Mouse (Mus musculus) MN1 (cell line): ENCODE data around the gene Hist1h4f.
"Not testable (repeated sequence)": the region's sequence is repeated elsewhere in the genome, so short reads cannot be mapped to it uniquely, and the experiment has no call there.

ENCODE experiments used
- DNase-seq: peaks from one replicate; pipeline ENCODE4 v3.0.0-alpha.2; 2016; ENCODE audit warnings: low spot score

Hist1h4f gene

GRCm38 (mm10) chr13:23576351-23576881, 25.0 kb upstream of the Hist1h4f start:
- no peak for DNase-seq

GRCm38 (mm10) chr13:23575864-23576313, 24.4 kb upstream of the Hist1h4f start:
- DNase-seq = not testable (repeated sequence)

- no peak for DNase-seq
These were observed 23.9 kb upstream of the Hist1h4f start, which contains the start of gene Hist1h3d for GRCm38 (mm10) chr13:23575271-23575851. TSS of gene Hist1h3d (plus strand) at chr13:23575763.

- not testable (repeated sequence) for DNase-seq
These were observed 23.2 kb upstream of the Hist1h4f start for GRCm38 (mm10) chr13:23574546-23575170.

GRCm38 (mm10) chr13:23573898-23574524, 22.6 kb upstream of the Hist1h4f start, which contains the start of the genes Hist1h2bf and Hist1h2ad:
TSS of gene Hist1h2bf (minus strand) at chr13:23574196.
TSS of gene Hist1h2ad (plus strand) at chr13:23574381.
- not testable (repeated sequence) for DNase-seq

GRCm38 (mm10) chr13:23573034-23573897, 21.8 kb upstream of the Hist1h4f start:
- DNase-seq = not testable (repeated sequence)

- peak; percentile 18 for DNase-seq
These were observed 21.0 kb upstream of the Hist1h4f start for GRCm38 (mm10) chr13:23572218-23573033.

- DNase-seq = peak; percentile 32
These were observed 20.2 kb upstream of the Hist1h4f start for GRCm38 (mm10) chr13:23571504-23572217.

- DNase-seq = peak; percentile 94
These were observed 19.6 kb upstream of the Hist1h4f start, which contains the start of the genes Hist1h2ae and Hist1h2bg for GRCm38 (mm10) chr13:23571022-23571503. TSS of gene Hist1h2ae (minus strand) at chr13:23571220. TSS of gene Hist1h2bg (plus strand) at chr13:23571396.

GRCm38 (mm10) chr13:23570261-23571021, 19.0 kb upstream of the Hist1h4f start:
- peak; percentile 33 for DNase-seq

- no peak for DNase-seq
These were observed 13.0 kb upstream of the Hist1h4f start for GRCm38 (mm10) chr13:23564482-23564881.

GRCm38 (mm10) chr13:23562699-23563462, 11.4 kb upstream of the Hist1h4f start:
- DNase-seq = peak; percentile 86

GRCm38 (mm10) chr13:23561883-23562659, 10.6 kb upstream of the Hist1h4f start, which contains the start of gene Hist1h3e:
TSS of gene Hist1h3e (minus strand) at chr13:23562369.
- peak; percentile 96 for DNase-seq

GRCm38 (mm10) chr13:23561531-23561882, 10.1 kb upstream of the Hist1h4f start:
- DNase-seq = not testable (repeated sequence)

- DNase-seq = not testable (repeated sequence)
These were observed 9.3 kb upstream of the Hist1h4f start for GRCm38 (mm10) chr13:23560699-23561098.

GRCm38 (mm10) chr13:23556906-23557305, 5.5 kb upstream of the Hist1h4f start:
- DNase-seq = no peak

GRCm38 (mm10) chr13:23555839-23556416, 4.5 kb upstream of the Hist1h4f start:
- peak; percentile 92 for DNase-seq
